Mouse (Mus musculus) heart, postnatal 0 days (tissue): ENCODE results near the gene Sectm1b.

Experiments used
- CTCF ChIP-seq: IDR thresholded peaks from 2 replicates; pipeline ENCODE4 v1.5.1; 2016; ENCODE audit warnings: antibody characterized with exemption, control low read depth, low read depth
- EP300 ChIP-seq: IDR thresholded peaks from 2 replicates; pipeline ENCODE4 v1.6.1; 2016; ENCODE audit warnings: antibody characterized with exemption, low read depth

- TF ChIP-seq CTCF, result no peak
- no peak for TF ChIP-seq EP300
Observed at GRCm38 (mm10) chr11:121090943-121091342, 27.6 kb upstream of the Sectm1b start.
